Mouse (Mus musculus): ENCODE results near the gene C1s2. TPM values are rescaled to one million over a fixed set of nuclear protein-coding genes. Genes with fewer than 3 reads are reported as not detected.
"Not testable (repeated sequence)": the region's sequence is repeated elsewhere in the genome, so short reads cannot be mapped to it uniquely, and the experiment has no call there.

The C1s2 gene
- polyA plus RNA-seq, 1 experiment from 2014 or later = not detected

DNA sequence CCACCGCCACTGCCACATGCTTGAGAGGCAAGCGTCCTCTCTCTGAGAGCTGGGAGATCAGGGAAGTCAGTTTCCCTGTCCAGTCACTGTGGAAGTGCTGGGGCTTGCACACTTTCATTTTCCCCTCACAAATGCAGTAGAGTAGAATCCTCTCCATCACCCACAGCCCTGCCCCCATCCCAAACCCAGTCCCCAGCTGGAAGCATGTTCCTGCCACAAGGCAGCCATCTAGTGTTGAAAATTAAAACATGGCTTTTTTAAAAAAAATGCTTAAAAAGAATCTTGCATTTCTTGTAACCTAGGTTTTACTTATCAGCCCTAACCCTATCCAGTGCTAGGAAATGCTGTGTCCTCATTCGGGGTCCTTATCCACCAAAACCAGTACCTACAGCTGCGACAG is 4.2 kb upstream of the C1s2 start:
- H3K4me3 ChIP-seq (ENCODE audit: low read depth, low read length) = no peak overlapping the region
- DNase-seq = peak; percentile 29
- no peaks in the 10 kb centered on the region for H3K27me3 ChIP-seq (ENCODE audit: insufficient read depth, low read length)
- no peak overlapping the region for H3K9ac ChIP-seq
- no peaks in the 10 kb centered on the region for H3K36me3 ChIP-seq (ENCODE audit: insufficient read depth)
- no peak for TF ChIP-seq CTCF (IDR thresholded peaks at IDR 0.05; ENCODE audit: low read depth)
- ATAC-seq (ENCODE audit: insufficient read depth) = no peak; the same call in 1 of the 2 replicates
- no peak overlapping the region for H3K27ac ChIP-seq (ENCODE audit: low read depth)
- H3K4me1 ChIP-seq (ENCODE audit: insufficient read depth) = no peaks in the 10 kb centered on the region
- 71% methylated on average over 3 of the region's 4 CpGs for WGBS
- H3K4me2 ChIP-seq = no peak overlapping the region
- no peaks in the 10 kb centered on the region for H3K9me3 ChIP-seq (ENCODE audit: low read depth, low read length)

DNA sequence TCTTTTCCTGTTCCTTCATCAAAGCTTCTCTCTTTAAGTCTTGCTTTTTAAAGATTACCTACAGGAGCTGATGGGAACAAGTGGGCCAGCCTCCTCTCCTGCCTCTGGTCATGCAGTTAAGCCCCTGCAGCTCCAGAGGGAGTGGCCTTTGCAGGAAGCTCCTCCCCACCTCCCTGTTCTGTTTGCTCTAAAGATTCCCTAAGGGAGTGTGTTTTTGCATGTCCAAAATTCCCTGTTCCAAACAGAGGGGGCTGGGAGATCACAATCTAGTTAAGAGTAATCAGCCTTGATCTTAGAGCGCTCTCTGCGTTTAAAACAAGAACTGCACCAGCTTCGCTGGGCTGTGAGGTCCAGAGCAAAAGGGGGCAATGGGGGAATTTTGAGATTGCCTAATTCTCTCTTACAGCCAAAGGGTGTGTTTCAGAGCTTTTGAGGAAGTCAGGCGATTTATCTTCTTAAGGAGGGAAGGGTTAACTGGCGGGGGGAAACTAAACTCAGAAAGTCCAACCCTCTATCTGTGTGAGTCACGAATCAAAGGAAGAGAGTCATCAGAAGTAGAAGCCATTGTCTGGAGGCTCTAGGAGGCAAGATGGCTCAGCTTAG is 1.1 kb upstream of the C1s2 start:
- H3K4me1 ChIP-seq (ENCODE audit: insufficient read depth); H3K27ac ChIP-seq (ENCODE audit: low read depth); H3K4me3 ChIP-seq (ENCODE audit: low read depth, low read length); H3K9ac ChIP-seq; H3K4me2 ChIP-seq; H3K36me3 ChIP-seq (ENCODE audit: insufficient read depth); DNase-seq; H3K9me3 ChIP-seq (ENCODE audit: low read depth, low read length); H3K27me3 ChIP-seq (ENCODE audit: insufficient read depth, low read length); ATAC-seq (ENCODE audit: insufficient read depth): not testable (repeated sequence)
- WGBS = 34% methylated on average over 6 of the region's 6 CpGs
- 0 out of 2 replicates have a peak, but pooled peaks have one; percentile 10 for TF ChIP-seq CTCF (IDR thresholded peaks at IDR 0.05; ENCODE audit: low read depth)

DNA sequence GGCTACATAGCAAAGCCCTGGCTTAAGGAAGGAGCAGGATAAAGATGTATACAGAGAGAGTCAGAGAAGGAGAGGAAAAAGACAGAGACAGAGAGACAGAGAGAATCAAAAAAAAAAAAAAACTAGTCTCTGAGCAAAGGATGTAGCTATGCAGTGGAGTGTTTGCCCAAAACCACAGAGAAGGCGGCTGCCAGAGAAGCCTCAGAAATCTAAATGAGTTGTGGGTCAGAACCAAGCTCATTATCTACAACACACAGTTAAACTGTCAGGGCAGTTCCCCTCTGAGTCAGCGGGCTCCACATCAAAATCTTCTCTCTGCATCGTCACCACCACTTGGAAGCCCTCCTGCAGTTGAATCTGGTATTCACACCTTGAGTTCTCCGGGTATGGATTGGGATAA is 5.1 kb downstream of the C1s2 start:
- 71% methylated on average over 4 of the region's 4 CpGs for WGBS
- Histone ChIP-seq H3K4me1 (ENCODE audit: insufficient read depth) (no peaks in the 10 kb centered on the region), H3K4me2 (no peak overlapping the region), H3K27ac (ENCODE audit: low read depth) (no peak overlapping the region), H3K4me3 (ENCODE audit: low read depth, low read length) (no peak overlapping the region), H3K36me3 (ENCODE audit: insufficient read depth) (no peaks in the 10 kb centered on the region), H3K27me3 (ENCODE audit: insufficient read depth, low read length) (no peaks in the 10 kb centered on the region), H3K9me3 (ENCODE audit: low read depth, low read length) (no peaks in the 10 kb centered on the region), H3K9ac (no peak overlapping the region)
- ATAC-seq (ENCODE audit: insufficient read depth) = no peak
- DNase-seq = no peak
- no peak for TF ChIP-seq CTCF (IDR thresholded peaks at IDR 0.05; ENCODE audit: low read depth)

- H3K9ac ChIP-seq; H3K4me3 ChIP-seq (ENCODE audit: low read depth, low read length); H3K9me3 ChIP-seq (ENCODE audit: low read depth, low read length); H3K27me3 ChIP-seq (ENCODE audit: insufficient read depth, low read length); H3K4me1 ChIP-seq (ENCODE audit: insufficient read depth); H3K36me3 ChIP-seq (ENCODE audit: insufficient read depth); H3K27ac ChIP-seq (ENCODE audit: low read depth); ATAC-seq (ENCODE audit: insufficient read depth); H3K4me2 ChIP-seq; DNase-seq: not testable (repeated sequence)
- WGBS = 30% methylated on average over 1 of the region's 1 CpGs
These were observed 9.7 kb downstream of the C1s2 start for GRCm38 (mm10) chr6:124626184-124626583.

DNA sequence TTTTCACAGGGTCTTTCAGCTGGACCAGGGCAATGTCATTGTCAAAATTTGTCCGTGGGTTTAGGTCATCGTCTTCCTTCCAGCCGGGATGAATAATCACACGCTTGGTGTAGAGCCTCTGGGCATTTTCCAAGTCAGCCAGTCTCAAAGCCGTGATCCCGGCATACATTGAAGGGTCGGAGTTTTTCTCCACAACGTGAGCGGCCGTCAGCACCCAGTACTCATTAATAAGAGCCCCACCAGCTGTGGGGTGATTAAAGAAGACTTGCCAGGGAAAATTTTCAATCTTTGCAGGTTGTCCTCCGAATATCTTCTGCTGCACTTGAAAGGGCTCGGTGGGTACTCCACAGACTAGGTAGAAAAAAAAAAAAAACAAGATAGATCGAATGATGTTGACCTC is 10.3 kb downstream of the C1s2 start:
- no peaks in the 10 kb centered on the region for H3K27me3 ChIP-seq (ENCODE audit: insufficient read depth, low read length)
- no peak overlapping the region for H3K4me3 ChIP-seq (ENCODE audit: low read depth, low read length)
- no peak overlapping the region for H3K27ac ChIP-seq (ENCODE audit: low read depth)
- DNase-seq = no peak
- no peaks in the 10 kb centered on the region for H3K36me3 ChIP-seq (ENCODE audit: insufficient read depth)
- H3K4me1 ChIP-seq (ENCODE audit: insufficient read depth) = no peaks in the 10 kb centered on the region
- H3K9ac ChIP-seq = no peak overlapping the region
- TF ChIP-seq CTCF (IDR thresholded peaks at IDR 0.05; ENCODE audit: low read depth) = no peak
- ATAC-seq (ENCODE audit: insufficient read depth) = no peak
- no peaks in the 10 kb centered on the region for H3K9me3 ChIP-seq (ENCODE audit: low read depth, low read length)
- H3K4me2 ChIP-seq = no peak overlapping the region
- WGBS = 81% methylated on average over 13 of the region's 13 CpGs

- no peak for TF ChIP-seq CTCF (IDR thresholded peaks at IDR 0.05; ENCODE audit: low read depth)
- Histone ChIP-seq H3K4me1 (ENCODE audit: insufficient read depth) (no peaks in the 10 kb centered on the region), H3K27ac (ENCODE audit: low read depth) (no peak overlapping the region), H3K9me3 (ENCODE audit: low read depth, low read length) (no peaks in the 10 kb centered on the region), H3K9ac (no peak overlapping the region), H3K4me3 (ENCODE audit: low read depth, low read length) (no peak overlapping the region), H3K4me2 (no peak overlapping the region), H3K36me3 (ENCODE audit: insufficient read depth) (no peaks in the 10 kb centered on the region), H3K27me3 (ENCODE audit: insufficient read depth, low read length) (no peaks in the 10 kb centered on the region)
- ATAC-seq (ENCODE audit: insufficient read depth) (no peak), DNase-seq (no peak)
- 85% methylated on average over 4 of the region's 4 CpGs for WGBS
These were observed 33.9 kb downstream of the C1s2 start for GRCm38 (mm10) chr6:124602031-124602430.

GRCm38 (mm10) chr6:124593121-124593520 is 42.8 kb downstream of the C1s2 start:
- WGBS = 54% methylated on average over 8 of the region's 8 CpGs
- ATAC-seq (ENCODE audit: insufficient read depth) = no peak
- Histone ChIP-seq H3K4me1 (ENCODE audit: insufficient read depth) (no peaks in the 10 kb centered on the region), H3K4me3 (ENCODE audit: low read depth, low read length) (no peak overlapping the region), H3K9ac (no peak overlapping the region), H3K36me3 (ENCODE audit: insufficient read depth) (no peaks in the 10 kb centered on the region), H3K4me2 (no peak overlapping the region), H3K27me3 (ENCODE audit: insufficient read depth, low read length) (no peaks in the 10 kb centered on the region), H3K27ac (ENCODE audit: low read depth) (no peak overlapping the region), H3K9me3 (ENCODE audit: low read depth, low read length) (no peaks in the 10 kb centered on the region)
- TF ChIP-seq CTCF (IDR thresholded peaks at IDR 0.05; ENCODE audit: low read depth) = no peak
- DNase-seq = no peak

All from lung, embryonic 14.5 days (tissue).